Mouse (Mus musculus): ENCODE results near the gene Smoc1. TPM values are rescaled to one million over a fixed set of nuclear protein-coding genes. Genes with fewer than 3 reads are reported as not detected.

Smoc1 gene
- polyA plus RNA-seq, 1 experiment from 2014 or later: 27.8 TPM

DNA sequence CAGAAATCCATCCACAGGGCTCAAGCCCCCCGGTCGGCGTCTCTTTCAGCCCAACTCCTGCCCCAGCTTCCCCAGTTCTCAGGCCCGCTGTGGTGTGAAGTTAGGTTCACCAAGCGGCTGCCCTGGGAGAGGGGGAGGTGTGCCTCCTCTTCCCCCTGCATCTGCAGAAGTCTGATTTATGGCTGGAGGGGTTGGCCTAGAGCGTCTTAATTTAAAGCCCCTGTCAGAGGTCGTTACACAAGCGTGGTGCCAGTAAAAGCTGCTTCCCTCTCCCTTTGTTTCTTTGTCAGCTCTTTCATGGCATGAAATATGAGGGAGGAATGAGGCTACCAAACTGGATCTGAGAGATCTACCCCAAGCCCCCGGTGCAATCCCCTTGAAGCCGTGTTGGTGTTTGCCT, 139.5 kb downstream of the Smoc1 start:
- no peaks in the 10 kb centered on the region for H3K36me3 ChIP-seq (replicated peaks)
- H3K9me3 ChIP-seq: no peaks in the 10 kb centered on the region
- H3K4me3 ChIP-seq: no peak overlapping the region
- no peak for ATAC-seq (replicated peaks)
- H3K27me3 ChIP-seq (replicated peaks): no peaks in the 10 kb centered on the region
- H3K27ac ChIP-seq: no peak overlapping the region
- no peak overlapping the region for H3K4me2 ChIP-seq
- WGBS: 16% methylated on average over 10 of the region's 10 CpGs
- peaks cover 7% of the 10 kb centered on the region; the same call in 1 of the 2 replicates for H3K4me1 ChIP-seq
- H3K9ac ChIP-seq: no peak overlapping the region

DNA sequence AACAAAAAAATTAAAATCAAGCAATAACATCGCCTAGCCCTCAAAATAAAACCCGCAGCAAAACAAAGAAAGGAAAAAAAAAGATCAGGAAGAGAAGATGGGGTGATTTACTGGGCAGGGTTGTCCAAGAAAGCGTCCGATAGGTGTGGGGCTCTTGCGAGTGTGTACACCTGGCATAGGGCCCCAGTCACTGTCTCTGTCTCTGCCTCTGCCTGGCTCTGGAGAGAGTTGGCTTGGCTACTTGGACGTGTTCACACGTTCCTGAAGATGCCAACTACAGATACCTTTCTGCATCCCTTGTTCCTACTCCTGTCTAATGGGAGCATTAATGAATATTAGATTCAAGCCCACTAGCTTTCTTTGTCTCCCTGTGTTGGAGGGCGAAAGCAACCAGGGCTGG, 140.0 kb downstream of the Smoc1 start:
- ATAC-seq (replicated peaks): no peak

DNA sequence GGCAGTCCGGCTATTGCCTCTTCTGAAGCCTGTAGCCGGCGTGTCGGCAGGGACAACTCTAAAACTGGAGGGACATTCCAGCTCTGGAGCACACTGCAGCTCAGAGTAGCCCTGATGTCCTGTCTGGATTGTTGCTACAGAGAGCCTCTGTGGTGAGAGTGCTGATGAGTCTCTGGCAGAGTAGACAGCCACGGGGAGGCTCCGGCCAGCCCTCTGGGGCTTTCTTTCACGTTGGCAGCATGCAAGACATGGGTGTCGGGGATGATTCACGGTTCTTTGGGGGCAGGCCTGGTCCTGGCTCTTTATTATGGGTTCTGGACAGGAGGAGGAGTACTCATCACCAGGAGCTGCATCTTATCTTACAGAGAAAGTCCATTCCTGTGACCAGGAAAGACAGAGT, 140.5 kb downstream of the Smoc1 start:
- H3K27ac ChIP-seq: no peak overlapping the region
- no peaks in the 10 kb centered on the region for H3K27me3 ChIP-seq (replicated peaks)
- H3K4me3 ChIP-seq: no peak overlapping the region
- no peak for ATAC-seq (replicated peaks)
- H3K4me2 ChIP-seq: no peak overlapping the region
- H3K36me3 ChIP-seq (replicated peaks): no peaks in the 10 kb centered on the region
- peaks cover 7% of the 10 kb centered on the region; the same call in 1 of the 2 replicates for H3K4me1 ChIP-seq
- 83% methylated on average over 9 of the region's 9 CpGs for WGBS
- H3K9me3 ChIP-seq: no peaks in the 10 kb centered on the region
- no peak overlapping the region for H3K9ac ChIP-seq

More for the DNA sequence above, 140.0 kb downstream of the Smoc1 start:
- H3K4me1 ChIP-seq: peaks cover 7% of the 10 kb centered on the region; the same call in 1 of the 2 replicates
- no peaks in the 10 kb centered on the region for H3K36me3 ChIP-seq (replicated peaks)
- WGBS: 83% methylated on average over 8 of the region's 8 CpGs
- H3K4me3 ChIP-seq: no peak overlapping the region
- H3K27ac ChIP-seq: no peak overlapping the region
- no peak overlapping the region for H3K9ac ChIP-seq
- H3K4me2 ChIP-seq: no peak overlapping the region
- H3K27me3 ChIP-seq (replicated peaks): no peaks in the 10 kb centered on the region
- H3K9me3 ChIP-seq: no peaks in the 10 kb centered on the region

DNA sequence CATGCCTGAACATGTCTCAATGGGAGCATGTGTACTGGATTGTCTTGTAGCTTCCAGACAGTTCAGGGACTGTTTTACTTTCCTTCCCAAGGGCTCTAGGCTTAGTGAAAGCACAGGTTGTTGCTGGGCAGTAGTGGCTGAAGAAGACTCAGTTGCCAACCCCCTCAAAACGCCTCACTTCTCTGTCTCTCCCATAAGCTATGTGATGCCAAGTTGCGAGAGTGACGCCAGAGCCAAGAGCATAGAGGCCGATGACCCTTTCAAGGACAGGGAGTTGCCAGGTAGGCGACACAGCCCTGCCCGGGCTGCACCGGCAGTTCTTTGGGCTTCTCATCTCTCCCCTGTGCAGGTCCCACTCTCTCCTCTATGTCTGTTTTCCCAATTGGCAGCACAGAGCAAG, 141.4 kb downstream of the Smoc1 start:
- Histone ChIP-seq H3K4me2 (no peak overlapping the region), H3K27ac (no peak overlapping the region), H3K9me3 (no peaks in the 10 kb centered on the region), H3K36me3 (replicated peaks) (no peaks in the 10 kb centered on the region), H3K9ac (no peak overlapping the region), H3K4me3 (no peak overlapping the region), H3K27me3 (replicated peaks) (no peaks in the 10 kb centered on the region), H3K4me1 (peaks cover 7% of the 10 kb centered on the region; the same call in 1 of the 2 replicates)
- WGBS: 95% methylated on average over 7 of the region's 7 CpGs
- no peak for ATAC-seq (replicated peaks)

DNA sequence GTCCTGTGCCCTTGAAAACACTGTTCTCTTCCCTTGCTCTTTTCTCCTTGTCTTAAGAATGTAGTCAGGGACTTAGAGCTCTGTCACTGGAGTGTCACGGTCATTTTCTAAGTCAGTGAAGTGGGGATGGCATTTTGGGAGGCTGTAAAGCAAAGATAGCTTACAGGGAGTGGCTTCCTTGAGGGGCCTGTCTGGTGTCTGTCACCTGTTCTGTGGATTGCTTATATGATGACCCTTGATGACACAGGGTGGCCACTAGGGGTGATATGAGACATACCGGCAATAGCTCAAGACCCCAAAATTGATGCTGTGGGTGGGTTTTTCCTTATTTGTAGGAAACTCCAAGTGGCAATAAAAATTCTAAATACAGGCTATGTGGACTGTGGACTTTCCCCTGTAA, 141.9 kb downstream of the Smoc1 start:
- H3K9me3 ChIP-seq: no peaks in the 10 kb centered on the region
- no peaks in the 10 kb centered on the region for H3K36me3 ChIP-seq (replicated peaks)
- H3K27ac ChIP-seq: no peak overlapping the region
- no peaks in the 10 kb centered on the region for H3K27me3 ChIP-seq (replicated peaks)
- H3K4me2 ChIP-seq: no peak overlapping the region
- peaks cover 7% of the 10 kb centered on the region; the same call in 1 of the 2 replicates for H3K4me1 ChIP-seq
- H3K4me3 ChIP-seq: no peak overlapping the region
- 74% methylated on average over 2 of the region's 2 CpGs for WGBS
- H3K9ac ChIP-seq: no peak overlapping the region
- no peak for ATAC-seq (replicated peaks)

DNA sequence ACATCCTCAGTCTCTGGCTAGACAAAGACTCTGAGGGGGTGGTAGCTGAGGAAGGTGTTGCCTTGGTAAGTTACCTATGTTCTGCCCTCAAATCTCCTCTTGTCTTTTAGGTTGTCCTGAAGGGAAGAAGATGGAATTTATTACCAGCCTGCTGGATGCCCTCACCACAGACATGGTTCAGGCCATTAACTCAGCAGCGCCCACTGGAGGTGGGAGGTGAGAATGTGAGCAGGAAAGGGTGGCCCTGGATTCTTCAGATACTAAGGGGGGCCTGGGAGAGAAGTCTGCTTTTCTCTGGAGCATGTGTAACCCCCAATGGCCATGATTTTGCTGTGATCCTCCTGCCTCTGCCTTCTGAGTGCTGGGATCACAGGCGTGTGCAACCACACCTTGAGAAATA, 143.5 kb downstream of the Smoc1 start:
- H3K4me3 ChIP-seq: no peak overlapping the region
- H3K27ac ChIP-seq: no peak overlapping the region
- no peaks in the 10 kb centered on the region for H3K27me3 ChIP-seq (replicated peaks)
- 85% methylated on average over 2 of the region's 2 CpGs for WGBS
- no peak for ATAC-seq (replicated peaks)
- H3K9ac ChIP-seq: no peak overlapping the region
- peaks cover 7% of the 10 kb centered on the region; the same call in 1 of the 2 replicates for H3K4me1 ChIP-seq
- H3K36me3 ChIP-seq (replicated peaks): no peaks in the 10 kb centered on the region
- H3K4me2 ChIP-seq: no peak overlapping the region
- H3K9me3 ChIP-seq: no peaks in the 10 kb centered on the region

DNA sequence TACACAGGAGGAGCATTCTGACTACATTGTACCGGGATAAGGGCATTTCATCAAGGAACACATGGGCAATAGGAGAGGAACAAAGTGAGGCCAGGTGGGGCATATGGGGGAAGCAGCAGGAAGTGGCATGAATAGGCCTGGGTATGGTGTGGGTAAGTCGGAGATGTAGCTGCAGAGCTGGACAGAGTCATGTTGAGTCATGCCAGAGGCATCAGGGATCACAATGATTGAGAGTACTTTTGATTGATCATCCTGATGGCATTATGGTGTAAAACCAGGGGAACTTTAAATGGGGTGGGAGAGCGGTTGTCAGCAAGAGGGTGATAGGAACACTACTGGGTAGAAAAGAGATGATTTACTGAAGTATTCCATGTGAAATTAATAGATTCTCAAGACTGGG, 146.4 kb downstream of the Smoc1 start:
- Histone ChIP-seq H3K36me3 (replicated peaks) (no peaks in the 10 kb centered on the region), H3K9ac (no peak overlapping the region), H3K4me1 (0 out of 2 replicates have a peak, but pooled peaks cover 6% of the 10 kb centered on the region), H3K4me2 (no peak overlapping the region), H3K9me3 (no peaks in the 10 kb centered on the region), H3K4me3 (no peak overlapping the region), H3K27ac (no peak overlapping the region), H3K27me3 (replicated peaks) (no peaks in the 10 kb centered on the region)
- no peak for ATAC-seq (replicated peaks)
- WGBS: 88% methylated on average over 3 of the region's 3 CpGs

DNA sequence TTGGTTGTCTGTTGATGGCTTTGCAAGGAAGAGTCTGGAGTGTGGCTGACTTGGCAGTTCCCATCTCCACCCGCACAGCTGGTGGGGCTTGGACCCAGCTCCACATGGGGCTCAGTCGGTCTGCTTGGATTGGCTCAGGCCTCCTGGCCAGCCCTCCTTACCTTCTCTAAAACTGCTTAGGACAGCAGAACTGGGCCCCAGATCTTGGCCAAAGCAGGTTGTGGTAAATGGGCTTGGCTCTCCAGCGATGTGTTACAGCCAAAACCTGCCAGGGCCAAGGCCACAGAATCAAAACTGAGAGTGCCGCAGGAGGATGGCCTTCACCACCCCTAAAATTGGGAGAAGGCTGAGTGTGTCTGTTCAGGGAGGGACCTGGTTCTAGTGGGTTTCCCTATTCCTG, 147.3 kb downstream of the Smoc1 start:
- no peak overlapping the region for H3K27ac ChIP-seq
- H3K9ac ChIP-seq: no peak overlapping the region

DNA sequence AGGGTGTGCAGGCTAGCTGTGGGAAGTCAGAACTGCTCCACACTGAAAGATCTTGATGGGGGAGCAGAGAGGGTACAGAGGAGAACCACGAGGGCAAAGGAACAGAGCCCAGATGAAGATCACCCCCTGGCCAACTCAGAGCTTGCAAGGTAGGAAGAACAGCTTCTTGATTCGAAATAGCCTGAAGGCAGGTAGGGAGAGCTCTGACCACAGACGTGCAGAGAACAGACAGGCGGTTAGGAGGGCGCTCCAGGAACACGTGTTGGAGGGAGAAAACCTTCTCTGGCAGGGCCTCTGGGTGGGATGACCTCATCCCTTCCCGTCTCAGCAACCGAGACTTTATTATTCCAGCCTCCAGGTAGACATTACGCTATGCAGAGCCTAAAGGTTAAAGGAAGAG, 148.6 kb downstream of the Smoc1 start:
- H3K9ac ChIP-seq: no peak overlapping the region
- no peaks in the 10 kb centered on the region for H3K9me3 ChIP-seq
- 0 out of 2 replicates have a peak, but pooled peaks cover 6% of the 10 kb centered on the region for H3K4me1 ChIP-seq
- H3K27me3 ChIP-seq (replicated peaks): no peaks in the 10 kb centered on the region
- ATAC-seq (replicated peaks): no peak
- H3K27ac ChIP-seq: no peak overlapping the region
- WGBS: 60% methylated on average over 9 of the region's 9 CpGs
- H3K36me3 ChIP-seq (replicated peaks): no peaks in the 10 kb centered on the region
- no peak overlapping the region for H3K4me3 ChIP-seq
- H3K4me2 ChIP-seq: no peak overlapping the region

More for the DNA sequence above, 147.3 kb downstream of the Smoc1 start:
- Histone ChIP-seq H3K36me3 (replicated peaks) (no peaks in the 10 kb centered on the region), H3K4me2 (no peak overlapping the region), H3K4me3 (no peak overlapping the region), H3K4me1 (0 out of 2 replicates have a peak, but pooled peaks cover 6% of the 10 kb centered on the region), H3K27me3 (replicated peaks) (no peaks in the 10 kb centered on the region), H3K9me3 (no peaks in the 10 kb centered on the region)
- WGBS: 98% methylated on average over 4 of the region's 4 CpGs
- ATAC-seq (replicated peaks): no peak

DNA sequence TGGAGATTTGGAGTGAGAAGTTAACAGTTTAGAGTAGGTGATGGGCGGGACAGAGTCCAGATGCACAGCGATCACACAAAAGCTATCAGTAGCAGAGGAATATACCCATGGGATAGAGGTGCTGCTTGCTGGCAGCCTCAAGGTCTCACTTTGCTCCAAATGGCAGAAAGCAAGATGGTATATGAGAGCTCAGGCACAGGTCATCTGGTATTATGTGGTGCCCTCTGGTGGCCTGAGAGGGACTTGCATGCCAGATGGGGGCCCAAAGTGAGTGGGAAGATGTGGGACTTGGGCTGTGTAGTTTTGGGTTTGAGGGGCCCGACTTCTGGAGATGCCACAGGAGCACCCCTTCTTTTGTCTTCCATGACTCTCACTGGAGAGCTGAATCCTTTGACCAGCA, 155.5 kb downstream of the Smoc1 start:
- no peaks in the 10 kb centered on the region for H3K9me3 ChIP-seq
- WGBS: 58% methylated on average over 3 of the region's 3 CpGs
- H3K27me3 ChIP-seq (replicated peaks): no peaks in the 10 kb centered on the region
- no peak overlapping the region for H3K4me3 ChIP-seq
- no peaks in the 10 kb centered on the region for H3K36me3 ChIP-seq (replicated peaks)
- no peaks in the 10 kb centered on the region for H3K4me1 ChIP-seq
- no peak overlapping the region for H3K9ac ChIP-seq
- H3K4me2 ChIP-seq: no peak overlapping the region
- ATAC-seq (replicated peaks): no peak
- no peak overlapping the region for H3K27ac ChIP-seq

DNA sequence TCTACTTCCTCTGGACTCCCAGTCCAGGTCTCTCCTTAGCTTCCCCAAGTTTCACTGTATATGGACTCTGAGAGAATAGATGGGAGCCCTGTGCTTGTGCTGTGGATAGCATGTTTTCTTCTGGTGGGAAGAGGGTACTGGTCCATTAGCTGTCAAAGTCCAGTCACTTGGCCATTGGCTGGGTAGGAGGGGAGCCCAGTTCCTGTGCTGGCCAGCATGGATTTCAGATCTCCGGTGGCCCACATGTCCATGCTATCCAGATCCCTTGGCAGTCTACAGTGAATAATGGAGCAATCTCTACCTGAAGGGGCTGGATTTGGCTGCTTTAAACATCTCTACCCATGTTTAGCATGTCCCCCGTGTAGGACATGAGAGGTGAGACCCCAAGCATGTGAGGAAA, 158.4 kb downstream of the Smoc1 start:
- Histone ChIP-seq H3K4me1 (no peaks in the 10 kb centered on the region), H3K9me3 (no peaks in the 10 kb centered on the region), H3K4me3 (no peak overlapping the region), H3K36me3 (replicated peaks) (no peaks in the 10 kb centered on the region), H3K27ac (no peak overlapping the region), H3K27me3 (replicated peaks) (no peaks in the 10 kb centered on the region), H3K9ac (no peak overlapping the region), H3K4me2 (no peak overlapping the region)
- no peak for ATAC-seq (replicated peaks)
- WGBS: 90% methylated on average over 2 of the region's 2 CpGs

DNA sequence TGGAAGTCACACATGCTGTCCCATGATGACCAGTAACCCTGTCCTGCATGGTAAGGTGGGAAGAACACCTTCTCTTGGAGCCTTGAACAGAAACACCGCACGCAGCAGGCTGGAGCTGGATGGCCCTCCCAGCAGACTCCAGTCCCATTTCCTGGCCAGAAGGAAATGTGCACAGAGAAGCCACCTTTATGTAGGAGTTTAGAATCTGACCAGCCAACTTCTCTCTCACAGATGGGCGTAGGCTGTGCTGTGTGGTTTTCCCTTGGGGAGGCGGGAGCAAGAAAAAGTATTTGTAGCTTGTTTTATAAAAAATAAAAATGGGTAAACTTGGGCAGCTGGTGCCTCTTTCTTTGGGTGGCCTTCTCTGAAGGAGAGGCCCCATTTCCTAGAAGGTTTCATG, 159.5 kb downstream of the Smoc1 start:
- Histone ChIP-seq H3K27me3 (replicated peaks) (no peaks in the 10 kb centered on the region), H3K36me3 (replicated peaks) (no peaks in the 10 kb centered on the region), H3K9ac (no peak overlapping the region), H3K27ac (no peak overlapping the region), H3K4me1 (no peaks in the 10 kb centered on the region), H3K4me3 (no peak overlapping the region), H3K4me2 (no peak overlapping the region), H3K9me3 (no peaks in the 10 kb centered on the region)
- no peak for ATAC-seq (replicated peaks)
- 96% methylated on average over 4 of the region's 4 CpGs for WGBS

DNA sequence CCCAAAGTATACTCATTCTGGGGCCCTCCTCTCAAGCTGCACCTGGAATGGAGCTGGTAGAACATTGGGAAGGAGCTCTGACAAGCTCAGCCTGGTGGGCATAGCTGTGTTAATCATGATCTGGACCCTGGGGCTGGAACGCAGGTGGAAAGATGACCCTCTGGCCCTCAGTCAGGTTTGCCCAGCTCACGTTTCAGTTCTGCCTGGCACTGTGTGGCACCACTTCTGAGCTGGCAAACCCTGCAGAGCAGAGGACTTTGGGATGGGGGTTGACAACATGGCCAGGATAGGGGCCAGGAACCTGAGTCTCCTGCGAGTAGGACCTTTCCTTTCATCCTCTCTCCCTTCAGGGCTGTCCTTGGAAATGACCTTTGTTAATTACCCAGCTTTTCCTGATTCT, 160.1 kb downstream of the Smoc1 start:
- Histone ChIP-seq H3K4me1 (no peaks in the 10 kb centered on the region), H3K4me2 (no peak overlapping the region)
- WGBS: 89% methylated on average over 3 of the region's 3 CpGs

More for the DNA sequence above, 160.1 kb downstream of the Smoc1 start:
- Histone ChIP-seq H3K27ac (no peak overlapping the region), H3K9ac (no peak overlapping the region), H3K27me3 (replicated peaks) (no peaks in the 10 kb centered on the region), H3K9me3 (no peaks in the 10 kb centered on the region), H3K4me3 (no peak overlapping the region), H3K36me3 (replicated peaks) (no peaks in the 10 kb centered on the region)
- ATAC-seq (replicated peaks): no peak
